Mouse (Mus musculus): ENCODE data around the gene Kcnab1.

- TF ChIP-seq EP300 (IDR thresholded peaks at IDR 0.05; ENCODE audit: low read depth) (no peak), CTCF (IDR thresholded peaks at IDR 0.05; ENCODE audit: low read depth) (no peak)
Measured at GRCm38 (mm10) chr3:65088295-65088694, 20.9 kb upstream of the Kcnab1 start.

Measured in liver, postnatal 0 days (tissue).